Mouse (Mus musculus) gastrocnemius, postnatal 10 days (tissue): Measurements from ENCODE around the gene Ryk. TPM values are rescaled to one million over a fixed set of nuclear protein-coding genes. Genes with fewer than 3 reads are reported as not detected.

Source experiments
- DNase-seq: peaks from one replicate; pipeline ENCODE4 v3.0.0; 2021; ENCODE audit warnings: mixed read lengths
- long read RNA-seq, 2 experiments: library from polyadenylated mRNA; stranded (forward); transcript quantifications; one replicate each; pipeline ENCODE4 v2.0.0; 2021
- total RNA-seq, 2 experiments: library from RNA; stranded (reverse); gene quantifications; 2 replicates each; pipeline ENCODE4 v1.2.3; 2021

Ryk gene
- 10 to 100 TPM; 52.4 to 60.9 TPM for total RNA-seq
- long read RNA-seq, experiment 1, transcript Ryk-201 (15 exons, 2,852 nt) = minor isoform, 43 of 105 reads
- long read RNA-seq, experiment 1, transcript Ryk-203 (15 exons, 2,505 nt) = major isoform, 53 of 105 reads
- long read RNA-seq, experiment 1, partial matches to known transcripts = 4 of 105 reads
- long read RNA-seq, experiment 1, other reads (novel, unspliced or antisense) = 5 of 105 reads
- long read RNA-seq, experiment 2, transcript Ryk-201 (15 exons, 2,852 nt) = minor isoform, 32 of 83 reads
- long read RNA-seq, experiment 2, transcript Ryk-203 (15 exons, 2,505 nt) = major isoform, 40 of 83 reads
- long read RNA-seq, experiment 2, partial matches to known transcripts = 7 of 83 reads
- long read RNA-seq, experiment 2, other reads (novel, unspliced or antisense) = 4 of 83 reads

GRCm38 (mm10) chr9:102834742-102835591, at the start of gene Ryk:
Gene Ryk, plus strand, starts transcription at chr9:102834917.
- DNase-seq = peak; percentile 76

- no peak for DNase-seq
Measured at GRCm38 (mm10) chr9:102789491-102789890, 45.2 kb upstream of the Ryk start.

GRCm38 (mm10) chr9:102791845-102792244, 42.9 kb upstream of the Ryk start:
- no peak for DNase-seq

- DNase-seq = no peak
Measured at GRCm38 (mm10) chr9:102792836-102793235, 41.9 kb upstream of the Ryk start.

- no peak for DNase-seq
Measured at GRCm38 (mm10) chr9:102793286-102793809, 41.4 kb upstream of the Ryk start.

- no peak for DNase-seq
Measured at GRCm38 (mm10) chr9:102798406-102798805, 36.3 kb upstream of the Ryk start.

GRCm38 (mm10) chr9:102806056-102806573, 28.6 kb upstream of the Ryk start:
- no peak for DNase-seq

GRCm38 (mm10) chr9:102811192-102811591, 23.5 kb upstream of the Ryk start:
- DNase-seq = no peak

- no peak for DNase-seq
Measured at GRCm38 (mm10) chr9:102818228-102818627, 16.5 kb upstream of the Ryk start.

- DNase-seq = no peak
Measured at GRCm38 (mm10) chr9:102828604-102829003, 6.1 kb upstream of the Ryk start.

GRCm38 (mm10) chr9:102831541-102831940, 3.2 kb upstream of the Ryk start:
- no peak for DNase-seq

GRCm38 (mm10) chr9:102834414-102834741, 339 bp upstream of the Ryk start:
- DNase-seq = no peak

GRCm38 (mm10) chr9:102836279-102836678, 1.6 kb downstream of the Ryk start:
- DNase-seq = no peak

- peak; percentile 51 for DNase-seq
Measured at GRCm38 (mm10) chr9:102840792-102841778, 6.4 kb downstream of the Ryk start.

- no peak for DNase-seq
Measured at GRCm38 (mm10) chr9:102841832-102842231, 7.1 kb downstream of the Ryk start.

GRCm38 (mm10) chr9:102842498-102842897, 7.8 kb downstream of the Ryk start:
- DNase-seq = no peak

GRCm38 (mm10) chr9:102843577-102843976, 8.9 kb downstream of the Ryk start:
- no peak for DNase-seq

- DNase-seq = no peak
Measured at GRCm38 (mm10) chr9:102845851-102846250, 11.1 kb downstream of the Ryk start.

GRCm38 (mm10) chr9:102846348-102846747, 11.6 kb downstream of the Ryk start:
- no peak for DNase-seq

- no peak for DNase-seq
Measured at GRCm38 (mm10) chr9:102852076-102853022, 17.6 kb downstream of the Ryk start.
